8 mouse cellular contexts compared by ENCODE assay signal in genomic region chr14:49171286-49171685, GRCm38 (mm10). TPM values are rescaled to one million over a fixed set of nuclear protein-coding genes. Genes with fewer than 3 reads are reported as not detected.
A peak's percentile ranks its signal among the peaks of the same experiment; 100 is the strongest.
DNase-seq lines count a peak whose midpoint lies in the region; ATAC-seq lines count a peak whose summit lies in the region.

No protein-coding gene starts in this region.

- no peaks in the 10 kb centered on the region for H3K9me3 ChIP-seq in heart, embryonic 11.5 days (replicated peaks; ENCODE audit: control insufficient read depth, low read length)
- no peaks in the 10 kb centered on the region for H3K9me3 ChIP-seq in forebrain, embryonic 16.5 days (ENCODE audit: control insufficient read depth, low read length)
- no peaks in the 10 kb centered on the region for H3K9me3 ChIP-seq in limb, embryonic 15.5 days
- H3K9me3 ChIP-seq in stomach, embryonic 16.5 days (replicated peaks; ENCODE audit: control insufficient read depth, low read length): no peaks in the 10 kb centered on the region

- no peak for DNase-seq in heart, postnatal 36 days
- DNase-seq in ES-CJ7 (ENCODE audit: low read depth, low spot score): peak; percentile 27
- DNase-seq in B cell, adult 2 months: no peak
- no peak for DNase-seq in right cerebral cortex, postnatal 4 days

- 28% methylated on average over 8 of the region's 8 CpGs for WGBS in heart, embryonic 11.5 days (ENCODE audit: insufficient replicate concordance)
- WGBS in forebrain, embryonic 16.5 days: 28% methylated on average over 8 of the region's 8 CpGs
- 20% methylated on average over 8 of the region's 8 CpGs for WGBS in limb, embryonic 15.5 days
- WGBS in stomach, embryonic 16.5 days: 20% methylated on average over 8 of the region's 8 CpGs

- H3K4me1 ChIP-seq in heart, embryonic 11.5 days (ENCODE audit: control insufficient read depth, insufficient read depth, low read length): peaks cover 20% of the 10 kb centered on the region
- H3K4me1 ChIP-seq in forebrain, embryonic 16.5 days (replicated peaks; ENCODE audit: control insufficient read depth, insufficient read depth, low read length): peaks cover 26% of the 10 kb centered on the region
- peaks cover 20% of the 10 kb centered on the region for H3K4me1 ChIP-seq in limb, embryonic 15.5 days
- peaks cover 22% of the 10 kb centered on the region for H3K4me1 ChIP-seq in stomach, embryonic 16.5 days (ENCODE audit: control insufficient read depth, insufficient read depth, low read length)

- intact Hi-C loops in heart, postnatal 36 days (cut with DNase I): loop anchor here (5.0 kb wide), 2 partner anchors 104 to 724 kb away; partner anchors contain the start of genes Ap5m1, Exoc5 and Tmem260

- no peaks in the 10 kb centered on the region for H3K36me3 ChIP-seq in heart, embryonic 11.5 days (ENCODE audit: control insufficient read depth, insufficient read depth, low read length)
- H3K36me3 ChIP-seq in forebrain, embryonic 16.5 days (ENCODE audit: control insufficient read depth, insufficient read depth): no peaks in the 10 kb centered on the region
- no peaks in the 10 kb centered on the region for H3K36me3 ChIP-seq in limb, embryonic 15.5 days
- H3K36me3 ChIP-seq in stomach, embryonic 16.5 days (ENCODE audit: control insufficient read depth, insufficient read depth, low read length): no peaks in the 10 kb centered on the region

- no peak for ATAC-seq in heart, embryonic 11.5 days (replicated peaks; ENCODE audit: insufficient number of reproducible peaks, low FRiP score, low TSS enrichment)
- peak; percentile 13 for ATAC-seq in forebrain, embryonic 16.5 days
- ATAC-seq in limb, embryonic 15.5 days (ENCODE audit: insufficient number of reproducible peaks, low FRiP score, low TSS enrichment, low read depth): no peak
- ATAC-seq in stomach, embryonic 16.5 days (ENCODE audit: insufficient read depth, low FRiP score): peak; percentile 58; the same call in 1 of the 2 replicates

- H3K27me3 ChIP-seq in heart, embryonic 11.5 days (ENCODE audit: control insufficient read depth, insufficient read depth, low read length): no peaks in the 10 kb centered on the region
- H3K27me3 ChIP-seq in forebrain, embryonic 16.5 days (replicated peaks; ENCODE audit: control insufficient read depth, insufficient read depth, low read length): no peaks in the 10 kb centered on the region
- H3K27me3 ChIP-seq in limb, embryonic 15.5 days: no peaks in the 10 kb centered on the region
- H3K27me3 ChIP-seq in stomach, embryonic 16.5 days (ENCODE audit: control insufficient read depth, insufficient read depth, low read length): no peaks in the 10 kb centered on the region

- peak overlapping the region; percentile 78 for H3K4me3 ChIP-seq in heart, embryonic 11.5 days (ENCODE audit: low read depth, low read length)
- peak overlapping the region; percentile 98 for H3K4me3 ChIP-seq in forebrain, embryonic 16.5 days (replicated peaks; ENCODE audit: low read length)
- H3K4me3 ChIP-seq in limb, embryonic 15.5 days: peak overlapping the region; percentile 95
- H3K4me3 ChIP-seq in stomach, embryonic 16.5 days (replicated peaks; ENCODE audit: low read length): peak overlapping the region; percentile 96

- H3K4me2 ChIP-seq in heart, embryonic 11.5 days: peak overlapping the region; percentile 86
- H3K4me2 ChIP-seq in forebrain, embryonic 16.5 days (ENCODE audit: low read length): peak overlapping the region; percentile 75
- peak overlapping the region; percentile 85 for H3K4me2 ChIP-seq in limb, embryonic 15.5 days
- H3K4me2 ChIP-seq in stomach, embryonic 16.5 days (ENCODE audit: low read depth, low read length): peak overlapping the region; percentile 64

- H3K9ac ChIP-seq in heart, embryonic 11.5 days (ENCODE audit: low read depth, low read length): peak overlapping the region; percentile 85
- H3K9ac ChIP-seq in forebrain, embryonic 16.5 days (replicated peaks; ENCODE audit: low read depth, low read length): peak overlapping the region; percentile 76
- H3K9ac ChIP-seq in limb, embryonic 15.5 days: peak overlapping the region; percentile 41
- H3K9ac ChIP-seq in stomach, embryonic 16.5 days (ENCODE audit: low read length): peak overlapping the region; percentile 98

- peak overlapping the region; percentile 87; the same call in 1 of the 2 replicates for H3K27ac ChIP-seq in heart, embryonic 11.5 days (ENCODE audit: low read depth, low read length)
- no peak overlapping the region for H3K27ac ChIP-seq in forebrain, embryonic 16.5 days (ENCODE audit: low read length)
- peak overlapping the region; percentile 80 for H3K27ac ChIP-seq in limb, embryonic 15.5 days
- peak overlapping the region; percentile 43 for H3K27ac ChIP-seq in stomach, embryonic 16.5 days (ENCODE audit: low read length)

RNA-seq across cellular contexts. Expression of gene Naa30, which starts 0.7 kb away (rescaled TPM):
- polyA plus RNA-seq in heart, embryonic 11.5 days (2014; fragmentation: Nextera tagmentation; extraction: Ambion mirVana): 10.1 and 10.5 TPM in 2 replicates
- 10 to 100 TPM; 25.6 to 26.6 TPM for total RNA-seq in heart, postnatal 36 days (2021)
- 12.0 and 14.3 TPM in 2 replicates for polyA plus RNA-seq in forebrain, embryonic 16.5 days (2015; fragmentation: Nextera tagmentation; extraction: Ambion mirVana)
- 8.2 and 10.6 TPM in 2 replicates for polyA plus RNA-seq in limb, embryonic 15.5 days (2015; fragmentation: Nextera tagmentation; extraction: Ambion mirVana)
- polyA plus RNA-seq in stomach, embryonic 16.5 days (2015; fragmentation: Nextera tagmentation; extraction: Ambion mirVana): 5.0 and 7.5 TPM in 2 replicates

Comparison
In these comparisons a context has a peak if more than half of its experiments do, and no peak if none do; other contexts are left out.
1. ATAC-seq: peak in forebrain, embryonic 16.5 days (single experiment) and stomach, embryonic 16.5 days (single experiment); none in heart, embryonic 11.5 days (single experiment) and limb, embryonic 15.5 days (single experiment).
2. H3K9ac ChIP-seq: peak in every context shown above with its lines; median percentile 98 in stomach, embryonic 16.5 days; 85 in heart, embryonic 11.5 days; 76 in forebrain, embryonic 16.5 days; 41 in limb, embryonic 15.5 days.
3. Peak in every context shown above with its lines, with median percentiles within 50 percentile points of each other: H3K4me2 ChIP-seq and H3K4me3 ChIP-seq.